Comparison of ENCODE assay signal across 22 mouse cellular contexts in genomic region chr13:98845794-98846193, GRCm38 (mm10). TPM values are rescaled to one million over a fixed set of nuclear protein-coding genes. Genes with fewer than 3 reads are reported as not detected.
A peak's percentile ranks its signal among the peaks of the same experiment; 100 is the strongest.
DNase-seq lines count a peak whose midpoint lies in the region; ATAC-seq and TF ChIP-seq lines count a peak whose summit lies in the region.
"Had no signal": no experiment of that assay in that cellular context is flagged by ENCODE, and none has a peak within 500 bp of the region (broad histone marks: within the 10 kb centered on the region; RNA-seq: fewer than 3 reads in every experiment).

No protein-coding gene starts in this region.

- no peaks in the 10 kb centered on the region for H3K27me3 ChIP-seq in kidney, embryonic 15.5 days
- H3K27me3 ChIP-seq in kidney, embryonic 14.5 days (ENCODE audit: control insufficient read depth, insufficient read depth, low read length): no peaks in the 10 kb centered on the region
- no peaks in the 10 kb centered on the region for H3K27me3 ChIP-seq in lung, postnatal 0 days (replicated peaks; ENCODE audit: insufficient read depth, low read length)
- H3K27me3 ChIP-seq: embryonic facial prominence, embryonic 13.5 days; embryonic facial prominence, embryonic 15.5 days; forebrain, embryonic 12.5 days had no signal

- H3K4me3 ChIP-seq in kidney, embryonic 15.5 days (replicated peaks): no peak overlapping the region
- no peak overlapping the region for H3K4me3 ChIP-seq in kidney, embryonic 14.5 days (ENCODE audit: low read length)
- no peak overlapping the region for H3K4me3 ChIP-seq in lung, postnatal 0 days (ENCODE audit: low read depth, low read length)
- H3K4me3 ChIP-seq: embryonic facial prominence, embryonic 13.5 days; embryonic facial prominence, embryonic 15.5 days; erythroblast, embryonic 14.5 days; forebrain, embryonic 10.5 days; forebrain, embryonic 12.5 days had no signal

- H3K4me2 ChIP-seq in kidney, embryonic 15.5 days: no peak overlapping the region
- H3K4me2 ChIP-seq in kidney, embryonic 14.5 days (replicated peaks; ENCODE audit: low read depth, low read length): no peak overlapping the region
- H3K4me2 ChIP-seq in lung, postnatal 0 days (replicated peaks; ENCODE audit: low read depth, low read length): no peak overlapping the region
- H3K4me2 ChIP-seq: embryonic facial prominence, embryonic 13.5 days; embryonic facial prominence, embryonic 15.5 days; forebrain, embryonic 12.5 days had no signal

- no peak overlapping the region for H3K9ac ChIP-seq in kidney, embryonic 15.5 days
- H3K9ac ChIP-seq in kidney, embryonic 14.5 days (ENCODE audit: low read depth, low read length): no peak overlapping the region
- H3K9ac ChIP-seq in lung, postnatal 0 days (replicated peaks; ENCODE audit: low read depth): no peak overlapping the region
- H3K9ac ChIP-seq: embryonic facial prominence, embryonic 13.5 days; embryonic facial prominence, embryonic 15.5 days; forebrain, embryonic 12.5 days had no signal

- no peaks in the 10 kb centered on the region for H3K9me3 ChIP-seq in kidney, embryonic 15.5 days (replicated peaks)
- no peaks in the 10 kb centered on the region for H3K9me3 ChIP-seq in kidney, embryonic 14.5 days (ENCODE audit: control insufficient read depth, low read length)
- no peaks in the 10 kb centered on the region for H3K9me3 ChIP-seq in lung, postnatal 0 days (ENCODE audit: low read length)
- H3K9me3 ChIP-seq: embryonic facial prominence, embryonic 13.5 days; embryonic facial prominence, embryonic 15.5 days; forebrain, embryonic 10.5 days; forebrain, embryonic 12.5 days had no signal

- DNase-seq in lung, postnatal 0 days (ENCODE audit: low spot score): peak; percentile 66
- no peak for DNase-seq in lung, postnatal 10 days
- peak; percentile 17 for DNase-seq in lung, postnatal 36 days
- no peak for DNase-seq in lung, postnatal 4 days
- DNase-seq: adrenal gland, adult 2 months; adrenal gland, postnatal 10 days; adrenal gland, postnatal 25 days; cerebellum, adult 11 months; cerebellum, adult 18-20 months; cerebellum, adult 8-10 months; cerebellum, adult 9-11 months; cerebellum, postnatal 14 days; cerebellum, postnatal 36 days; embryo, embryonic 11 days had no signal

- H3K36me3 ChIP-seq in kidney, embryonic 15.5 days: peaks cover 71% of the 10 kb centered on the region
- peaks cover 72% of the 10 kb centered on the region for H3K36me3 ChIP-seq in kidney, embryonic 14.5 days (ENCODE audit: control insufficient read depth, insufficient read depth, low read length)
- peaks cover 16% of the 10 kb centered on the region for H3K36me3 ChIP-seq in lung, postnatal 0 days (ENCODE audit: insufficient read depth, low read length)

- no peak for TF ChIP-seq CTCF in lung, postnatal 0 days (IDR thresholded peaks at IDR 0.05)

- ATAC-seq in kidney, embryonic 15.5 days (replicated peaks; ENCODE audit: low FRiP score): no peak
- ATAC-seq in kidney, embryonic 14.5 days (ENCODE audit: low FRiP score, low TSS enrichment): no peak
- ATAC-seq in lung, postnatal 0 days: peak; percentile 76
- ATAC-seq: forebrain, embryonic 14.5 days had no signal

- H3K4me1 ChIP-seq in kidney, embryonic 15.5 days: no peaks in the 10 kb centered on the region
- no peaks in the 10 kb centered on the region for H3K4me1 ChIP-seq in kidney, embryonic 14.5 days (ENCODE audit: control insufficient read depth, insufficient read depth, low read length)
- H3K4me1 ChIP-seq in lung, postnatal 0 days (ENCODE audit: insufficient read depth, low read depth, low read length): no peaks in the 10 kb centered on the region
- H3K4me1 ChIP-seq: embryonic facial prominence, embryonic 13.5 days; embryonic facial prominence, embryonic 15.5 days; forebrain, embryonic 10.5 days; forebrain, embryonic 12.5 days had no signal

- peak overlapping the region; percentile 51 for H3K27ac ChIP-seq in kidney, embryonic 15.5 days
- no peak overlapping the region for H3K27ac ChIP-seq in kidney, embryonic 14.5 days (ENCODE audit: low read depth, low read length)
- H3K27ac ChIP-seq in lung, postnatal 0 days (ENCODE audit: low read length): 0 out of 2 replicates have a peak overlapping the region, but pooled peaks have one; percentile 26
- H3K27ac ChIP-seq: embryonic facial prominence, embryonic 13.5 days; embryonic facial prominence, embryonic 15.5 days; forebrain, embryonic 10.5 days; forebrain, embryonic 12.5 days had no signal

- 80% methylated on average over 1 of the region's 1 CpGs for whole genome bisulfite sequencing in kidney, embryonic 15.5 days
- 100% methylated on average over 1 of the region's 1 CpGs for WGBS in kidney, embryonic 14.5 days
- WGBS in lung, postnatal 0 days: 55% methylated on average over 1 of the region's 1 CpGs

- TF ChIP-seq EP300 in lung, postnatal 0 days (IDR thresholded peaks at IDR 0.05): no peak

RNA-seq across cellular contexts. Expression of gene Fcho2, which starts 30.5 kb away (rescaled TPM):
- 41.6 and 42.8 TPM in 2 replicates for polyA plus RNA-seq in kidney, embryonic 15.5 days (2015; fragmentation: Nextera tagmentation; extraction: Ambion mirVana)
- 32.4 and 48.4 TPM in 2 replicates for polyA plus RNA-seq in kidney, embryonic 14.5 days (2014; fragmentation: Nextera tagmentation; extraction: Ambion mirVana)
- polyA plus RNA-seq in lung, postnatal 0 days (2015; fragmentation: Nextera tagmentation; extraction: Ambion mirVana): 45.9 and 54.8 TPM in 2 replicates

Comparison
In these comparisons a context has a peak if more than half of its experiments do, and no peak if none do; other contexts are left out.
1. DNase-seq: peak in lung, postnatal 0 days (single experiment) and lung, postnatal 36 days (single experiment); none in lung, postnatal 10 days (single experiment) and lung, postnatal 4 days (0 of 2).